Mouse (Mus musculus) ES-E14 (cell line): ENCODE measurements around the gene Arhgap31. TPM values are rescaled to one million over a fixed set of nuclear protein-coding genes. Genes with fewer than 3 reads are reported as not detected.

ENCODE experiments used
- DNase-seq: peaks from one replicate; pipeline ENCODE4 v3.0.0-alpha.2; 2013; ENCODE audit warnings: low read depth, low spot score
- H3K27ac ChIP-seq: 2 replicates; pipeline ENCODE4 v1.5.1; 2012; ENCODE audit warnings: low read depth, mild to moderate bottlenecking, low read length, moderate library complexity, mixed read lengths; ENCODE audit not compliant: poor library complexity, insufficient read depth, severe bottlenecking
- H3K36me3 ChIP-seq: 2 replicates; pipeline ENCODE4 v1.6.1; 2012; ENCODE audit warnings: mild to moderate bottlenecking, low read length, moderate library complexity, mixed read lengths; ENCODE audit not compliant: control insufficient read depth, poor library complexity, insufficient read depth, severe bottlenecking
- H3K4me1 ChIP-seq, 2 experiments: fragments of 150-350 bp in 1 of 2; sonication (generic) in 1 of 2; 2 replicates each; pipeline ENCODE4 v1.6.1; 2012; ENCODE audit warnings: low read length in 2 of 2, mild to moderate bottlenecking in 1 of 2, mixed read lengths in 1 of 2; ENCODE audit not compliant: control insufficient read depth in 2 of 2, insufficient read depth in 2 of 2, poor library complexity in 1 of 2
- H3K4me3 ChIP-seq, 2 experiments: fragments of 150-350 bp in 1 of 2; sonication (generic) in 1 of 2; 2 replicates each; pipeline ENCODE4 v1.5.1; 2012; ENCODE audit warnings: low read length in 2 of 2, low read depth in 1 of 2, mild to moderate bottlenecking in 1 of 2, mixed read lengths in 1 of 2; ENCODE audit not compliant: insufficient read depth in 1 of 2, poor library complexity in 1 of 2, severe bottlenecking in 1 of 2
- H3K9ac ChIP-seq: 2 replicates; pipeline ENCODE4 v1.6.1; 2012; ENCODE audit warnings: low read depth, mild to moderate bottlenecking, low read length, mixed read lengths; ENCODE audit not compliant: poor library complexity, insufficient read depth, severe bottlenecking
- H3K9me3 ChIP-seq: fragments of 150-350 bp; sonication (generic); 2 replicates; pipeline ENCODE4 v1.6.1; 2012; ENCODE audit warnings: low read depth, mild to moderate bottlenecking, low read length; ENCODE audit not compliant: control insufficient read depth, insufficient read depth
- CHD2 ChIP-seq: IDR thresholded peaks from 2 replicates; pipeline ENCODE4 v1.6.1; 2014; ENCODE audit warnings: mild to moderate bottlenecking, low read depth, low read length, inconsistent platforms
- HCFC1 ChIP-seq: IDR thresholded peaks from 2 replicates; pipeline ENCODE4 v1.6.1; 2012; ENCODE audit warnings: low read length, inconsistent platforms, borderline replicate concordance; ENCODE audit not compliant: insufficient read depth
- MAFK ChIP-seq: IDR thresholded peaks from 2 replicates; pipeline ENCODE4 v1.6.1; 2014; ENCODE audit warnings: mild to moderate bottlenecking, low read depth, low read length, inconsistent platforms; ENCODE audit not compliant: insufficient read depth
- ZC3H11A ChIP-seq: IDR thresholded peaks from 2 replicates; pipeline ENCODE4 v1.6.1; 2012; ENCODE audit warnings: low read depth, mild to moderate bottlenecking, inconsistent platforms, low read length, borderline replicate concordance
- ZNF384 ChIP-seq: IDR thresholded peaks from 2 replicates; pipeline ENCODE4 v1.6.1; 2012; ENCODE audit warnings: low read depth, low read length, inconsistent platforms
- in situ Hi-C, 2 experiments: fragments of 600-800 bp; cut with MboI; formaldehyde crosslinking; loops; one replicate each; pipeline ENCODE4 v1.15.1; 2025; ENCODE audit warnings: low sequenced_read_pairs in 2 of 2, inconsistent platforms in 1 of 2; ENCODE audit not compliant: unreplicated experiment in 2 of 2
- total RNA-seq: library from RNA; depleted of rRNA; stranded (reverse); fragments of 300-350 nt; gene quantifications from 2 replicates; pipeline ENCODE4 v1.2.3, GENCODE M21; 2012; rRNA removed

Arhgap31 gene
- total RNA-seq, 1 experiment = 1.0 TPM

DNA sequence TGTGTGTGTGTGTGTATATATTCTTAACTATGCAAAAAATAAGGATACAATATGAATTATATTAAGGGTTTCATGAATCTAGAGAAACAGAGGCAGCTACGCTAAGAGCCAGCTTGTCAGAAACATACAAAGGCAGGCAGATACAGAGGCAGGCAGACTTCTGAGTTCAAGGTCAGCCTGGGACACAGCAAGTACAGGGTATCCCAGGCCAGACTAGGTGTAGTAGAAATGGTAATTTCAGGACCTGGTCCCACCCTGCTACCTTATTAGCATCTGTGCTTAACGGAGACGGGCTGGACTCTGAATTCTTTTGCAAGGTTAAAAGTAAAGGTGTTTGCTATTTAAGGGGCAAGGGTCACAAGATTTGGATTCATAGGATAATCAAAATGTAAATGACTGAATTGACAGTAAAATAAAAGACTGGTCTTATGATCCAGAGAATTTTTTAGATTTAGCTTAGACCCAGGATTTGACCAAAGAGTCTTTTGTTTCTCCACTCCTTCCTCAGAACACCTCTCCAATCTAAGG is 154.8 kb downstream of the Arhgap31 start, which contains the start of gene Tmem39a:
Gene Tmem39a, plus strand, starts transcription at position 478 of the 528 bp plus-strand sequence.
- no peak for TF ChIP-seq ZNF384
- no peak for TF ChIP-seq MAFK
- no peak for TF ChIP-seq CHD2
- TF ChIP-seq ZC3H11A = no peak
- TF ChIP-seq HCFC1 = no peak
- peak within 1 kb of the TSS; percentile 28; the same call in 1 of the 2 replicates for H3K9ac ChIP-seq
- no peaks in the 10 kb centered on the region for H3K9me3 ChIP-seq
- peak within 1 kb of the TSS; percentile 18 to 35 for H3K4me3 ChIP-seq
- in situ Hi-C loops = no loop called here
- H3K4me1 ChIP-seq = peaks cover 0 to 6% of the 10 kb centered on the region in 2 experiments; a peak in 2 of 4 replicates
- DNase-seq = no peak
- H3K36me3 ChIP-seq = no peaks in the 10 kb centered on the region
- H3K27ac ChIP-seq = peak within 1 kb of the TSS; percentile 78; the same call in 1 of the 2 replicates

DNA sequence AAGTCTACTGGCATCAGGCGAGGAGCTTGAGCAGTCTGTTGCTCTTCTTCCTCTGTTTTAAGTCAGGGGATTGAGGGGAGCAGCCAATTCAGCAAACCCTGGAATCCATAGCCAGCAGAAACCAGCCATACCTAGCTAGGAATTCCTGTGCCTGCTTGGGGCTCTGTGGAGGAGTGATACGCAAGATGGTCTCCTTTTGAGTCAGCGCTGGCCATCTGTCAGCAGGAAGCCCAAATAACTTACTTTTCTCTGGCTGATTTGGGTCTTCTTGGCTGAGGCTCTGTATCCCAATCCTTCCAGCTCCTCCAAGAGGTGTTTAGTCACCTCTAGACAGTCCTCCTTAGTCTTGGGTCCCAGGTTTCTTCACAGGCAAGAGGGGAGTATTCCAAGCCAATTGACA is 157.1 kb downstream of the Arhgap31 start:
- H3K9ac ChIP-seq = peak overlapping the region; percentile 14; the same call in 1 of the 2 replicates
- in situ Hi-C loops = no loop called here

DNA sequence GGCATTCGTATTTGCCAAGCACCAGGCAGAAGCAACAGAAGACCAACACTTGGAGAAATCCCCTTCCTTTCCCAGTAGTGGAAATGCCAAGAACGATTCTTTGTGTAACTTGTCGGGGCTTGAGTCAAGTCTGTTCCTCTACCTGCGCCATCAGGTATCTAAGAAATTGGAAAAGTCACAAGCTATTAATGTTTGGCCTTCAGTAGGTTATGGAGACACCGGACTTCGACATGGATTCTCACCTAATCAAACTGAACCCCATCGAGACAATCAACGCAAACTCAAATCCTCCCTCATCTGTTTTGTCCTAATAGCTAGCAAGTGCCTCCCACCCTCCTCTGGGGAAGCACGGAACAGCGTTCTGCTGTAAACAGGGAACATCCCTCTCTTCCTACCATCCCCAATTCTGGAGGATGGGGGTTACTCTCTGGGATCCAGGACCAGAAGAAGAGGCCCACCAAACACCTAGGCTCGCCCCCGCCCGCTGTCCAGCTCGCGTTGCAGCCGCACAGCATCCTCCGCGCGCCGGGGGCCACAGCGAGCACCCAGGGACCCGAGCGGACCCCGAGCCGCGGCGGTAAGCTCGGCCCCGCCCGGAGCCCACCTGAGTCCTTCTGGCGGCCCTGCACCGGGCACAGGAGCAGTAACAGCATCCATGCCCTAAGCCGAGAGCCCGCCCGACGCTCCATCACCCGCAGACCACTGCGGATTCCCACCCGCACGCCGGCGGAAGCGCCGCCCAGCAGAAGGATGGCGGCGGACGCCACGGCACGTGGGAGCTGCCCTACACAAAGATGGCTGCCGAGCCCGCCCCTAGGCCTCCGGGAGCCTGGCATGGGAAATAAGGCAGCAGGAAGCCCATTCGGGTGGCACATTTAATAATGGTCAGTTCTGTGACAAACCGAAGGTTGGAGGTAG is 163.3 kb downstream of the Arhgap31 start, which contains the start of gene Poglut1:
Gene Poglut1, minus strand, starts transcription at position 780 of the 918 bp plus-strand sequence.
- peaks cover 0 to 5% of the 10 kb centered on the region in 2 experiments; a peak in 1 of 4 replicates for H3K4me1 ChIP-seq
- no peak for TF ChIP-seq ZNF384
- TF ChIP-seq ZC3H11A = no peak
- peak; percentile 89 for TF ChIP-seq HCFC1
- no peak for TF ChIP-seq CHD2
- TF ChIP-seq MAFK = no peak

More for the DNA sequence above, 157.1 kb downstream of the Arhgap31 start:
- no peaks in the 10 kb centered on the region for H3K36me3 ChIP-seq
- no peaks in the 10 kb centered on the region for H3K9me3 ChIP-seq
- H3K27ac ChIP-seq = no peak overlapping the region
- peak overlapping the region in 1 of 2 experiments; percentile 35; a peak in 2 of 4 replicates for H3K4me3 ChIP-seq
- peaks cover 0 to 6% of the 10 kb centered on the region in 2 experiments; a peak in 2 of 4 replicates for H3K4me1 ChIP-seq
- DNase-seq = no peak
- no peak for TF ChIP-seq HCFC1
- no peak for TF ChIP-seq MAFK
- TF ChIP-seq ZC3H11A = no peak
- no peak for TF ChIP-seq ZNF384
- TF ChIP-seq CHD2 = no peak

More for the DNA sequence above, 163.3 kb downstream of the Arhgap31 start, which contains the start of gene Poglut1:
- in situ Hi-C loops = no loop called here
- Histone ChIP-seq H3K27ac (peak within 1 kb of the TSS; percentile 37; the same call in 1 of the 2 replicates), H3K9me3 (no peaks in the 10 kb centered on the region), H3K4me3 (peak within 1 kb of the TSS; percentile 86 to 89), H3K36me3 (peaks cover 22% of the 10 kb centered on the region), H3K9ac (peak within 1 kb of the TSS; percentile 86)
- no peak for DNase-seq

Other genes starting within 250 kb of the Arhgap31 start
- 26.9 and 36.9 TPM in 2 replicates for gene Timmdc1, start 190.6 kb downstream of the Arhgap31 start, total RNA-seq
- gene Poglut1, start 163.0 kb downstream of the Arhgap31 start, total RNA-seq = 76.6 and 89.7 TPM in 2 replicates
- gene Tmem39a, start 154.6 kb downstream of the Arhgap31 start, total RNA-seq = 124 and 141 TPM in 2 replicates
- 6.0 and 6.7 TPM in 2 replicates for gene B4galt4, start 29.0 kb upstream of the Arhgap31 start, total RNA-seq
- 0.42 and 0.85 TPM in 2 replicates for gene Upk1b, start 87.1 kb upstream of the Arhgap31 start, total RNA-seq
- 0.22 and 0.32 TPM in 2 replicates for gene 4930435E12Rik, start 115.5 kb upstream of the Arhgap31 start, total RNA-seq
- gene Igsf11, start 179.4 kb upstream of the Arhgap31 start, total RNA-seq = 2.4 and 5.0 TPM in 2 replicates